Mouse (Mus musculus) cerebellum, postnatal 36 days (tissue): Measurements from ENCODE around the gene Bhlhb9.
"Not testable (repeated sequence)": the region's sequence is repeated elsewhere in the genome, so short reads cannot be mapped to it uniquely, and the experiment has no call there.

Source experiments
- DNase-seq, 2 experiments: peaks; one replicate each; pipeline ENCODE4 v3.0.0; 2021 to 2022; ENCODE audit warnings: mixed read lengths in 2 of 2

Gene Bhlhb9

DNA sequence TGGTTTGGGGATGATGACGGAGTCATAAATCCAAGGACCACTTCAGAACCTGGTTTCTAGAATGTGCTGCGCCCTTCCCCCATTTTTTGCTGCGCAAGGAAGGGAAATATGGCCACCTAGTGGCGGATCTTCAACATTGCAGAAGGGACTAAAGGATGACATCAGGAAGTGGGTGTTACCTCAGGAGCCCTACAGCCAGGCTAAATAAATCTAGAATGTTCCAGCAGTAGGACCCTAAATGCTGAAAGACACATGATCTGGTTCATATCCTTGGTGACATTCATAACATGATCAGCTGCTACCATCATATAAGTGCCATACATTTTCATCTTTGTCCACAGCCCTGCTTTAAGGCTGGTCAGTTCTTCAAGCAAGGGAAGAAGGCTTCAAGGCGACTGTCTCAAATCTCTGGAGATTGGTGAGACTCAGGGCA lies at the start of gene Bhlhb9:
Gene Bhlhb9 (plus strand): TSS at position 383 of the 433 bp plus-strand sequence.
- DNase-seq, result peak; percentile 44 to 53

DNA sequence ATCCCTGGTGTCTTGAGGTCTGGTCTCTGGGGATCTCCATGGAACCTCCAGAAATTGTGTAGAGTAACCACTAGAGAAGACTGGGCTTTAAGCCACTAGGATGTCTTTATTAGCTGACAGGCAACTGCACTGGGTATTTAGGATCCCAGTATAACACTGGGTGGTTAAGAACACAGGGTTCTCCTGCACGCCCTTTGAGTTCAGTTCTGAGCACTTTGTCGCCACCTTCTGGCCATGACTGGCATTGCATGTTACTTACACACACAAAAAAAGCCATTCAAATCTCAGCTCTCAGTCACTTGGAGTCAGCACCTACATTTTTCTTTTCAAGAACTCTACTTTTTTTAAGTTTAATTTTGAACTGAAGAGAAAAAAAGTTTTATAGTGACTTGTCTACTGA lies 44.6 kb upstream of the Bhlhb9 start:
- peak; percentile 73 to 84 for DNase-seq

DNA sequence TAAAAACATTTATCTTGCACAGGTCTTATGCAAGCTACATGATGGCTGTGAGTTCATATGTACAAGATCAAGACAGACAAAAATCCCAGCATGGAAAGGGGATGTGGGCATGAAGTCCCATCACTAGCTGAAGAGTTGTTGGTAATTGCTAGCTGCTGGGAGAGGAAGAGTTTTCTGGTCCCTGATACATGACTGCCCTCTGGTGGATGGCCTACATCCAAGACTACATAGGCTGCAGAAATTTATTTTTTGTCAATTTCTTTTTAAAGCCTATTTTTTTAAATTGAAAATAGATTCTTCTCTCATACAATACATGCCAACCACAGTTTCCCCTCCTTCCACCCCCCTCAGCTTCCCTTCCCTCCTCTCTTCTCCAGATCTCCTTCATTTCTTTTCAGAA lies 35.7 kb upstream of the Bhlhb9 start:
- peak; percentile 8 to 31 for DNase-seq

DNA sequence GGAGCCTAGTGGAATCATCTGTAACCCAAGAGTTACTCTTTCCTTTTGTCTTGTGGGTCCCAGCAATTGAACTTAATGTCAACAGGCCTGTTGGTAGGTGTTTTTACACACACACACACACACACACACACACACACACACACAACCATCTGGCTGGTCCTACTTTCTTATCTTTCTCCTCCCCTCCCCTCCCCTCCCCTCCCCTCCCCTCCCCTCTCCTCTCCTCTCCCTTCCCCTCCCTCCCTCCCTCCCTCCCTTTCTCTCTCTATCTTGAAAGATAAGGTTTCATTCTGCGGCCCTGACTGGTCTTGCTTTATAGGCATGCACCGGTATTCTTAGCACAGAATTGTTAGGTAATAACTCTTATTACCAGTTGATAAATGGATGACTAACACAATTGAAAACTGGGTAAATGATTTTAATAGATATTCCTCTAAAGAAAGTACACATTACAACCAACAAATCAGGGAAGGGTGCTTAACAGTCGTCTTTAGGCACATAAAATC lies 29.3 kb upstream of the Bhlhb9 start:
- no peak for DNase-seq

DNA sequence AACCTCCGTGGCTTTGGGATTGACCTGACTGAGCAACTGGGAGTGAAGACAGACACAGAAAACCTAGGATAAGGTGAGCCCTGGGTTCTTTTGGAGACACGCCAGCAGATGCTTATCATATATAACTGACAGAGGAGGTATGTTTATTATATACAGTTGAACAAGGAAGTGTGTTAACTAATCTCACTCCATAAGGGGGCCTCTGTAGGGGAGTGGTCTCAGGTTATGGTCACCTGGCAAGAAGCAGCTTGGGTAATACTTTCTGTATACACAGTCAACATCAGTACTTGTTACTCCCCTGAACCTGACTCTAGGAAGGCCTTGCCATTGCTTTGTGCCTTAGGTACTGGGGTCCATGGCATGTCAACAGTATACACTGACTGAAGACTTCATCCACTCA lies 28.8 kb upstream of the Bhlhb9 start:
- no peak for DNase-seq

DNA sequence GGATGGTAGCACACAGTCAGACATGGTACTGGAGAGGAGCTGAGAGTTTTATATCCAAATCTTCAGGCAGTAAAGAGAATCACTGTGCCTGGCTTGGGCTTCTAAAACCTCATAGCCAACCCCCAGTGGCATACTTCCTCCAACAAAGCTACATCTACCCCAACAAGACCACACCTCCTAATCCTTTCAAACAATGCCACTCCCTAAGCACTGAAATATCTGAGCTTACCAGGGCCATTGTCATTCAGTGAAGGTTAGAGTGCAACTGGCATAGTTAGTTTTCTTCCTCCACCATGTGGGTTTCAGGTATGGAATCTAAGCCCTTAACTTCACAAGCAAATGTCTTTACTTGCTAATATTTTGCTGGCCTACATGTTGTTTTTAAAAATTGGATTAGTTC lies 5.9 kb upstream of the Bhlhb9 start:
- DNase-seq, result no peak

DNA sequence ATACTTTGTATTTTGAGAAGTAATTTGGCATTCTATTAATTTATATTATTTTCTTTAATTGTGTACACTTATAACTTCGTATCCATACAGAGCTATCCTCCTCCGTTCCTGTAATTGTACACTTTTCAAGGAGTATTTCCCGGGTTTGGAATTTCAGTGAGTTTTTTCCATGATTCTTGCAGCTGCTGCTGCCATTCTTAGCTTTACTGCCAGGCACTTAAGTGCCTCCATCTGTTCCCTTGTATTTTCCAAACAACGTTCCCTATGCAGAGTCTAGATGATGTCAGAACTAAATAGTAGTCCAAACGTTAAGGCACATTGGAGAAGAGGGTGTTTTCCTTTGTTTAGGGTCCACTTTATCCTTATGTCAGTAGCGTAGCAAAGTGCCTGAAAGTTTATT lies 5.1 kb upstream of the Bhlhb9 start:
- no peak for DNase-seq

DNA sequence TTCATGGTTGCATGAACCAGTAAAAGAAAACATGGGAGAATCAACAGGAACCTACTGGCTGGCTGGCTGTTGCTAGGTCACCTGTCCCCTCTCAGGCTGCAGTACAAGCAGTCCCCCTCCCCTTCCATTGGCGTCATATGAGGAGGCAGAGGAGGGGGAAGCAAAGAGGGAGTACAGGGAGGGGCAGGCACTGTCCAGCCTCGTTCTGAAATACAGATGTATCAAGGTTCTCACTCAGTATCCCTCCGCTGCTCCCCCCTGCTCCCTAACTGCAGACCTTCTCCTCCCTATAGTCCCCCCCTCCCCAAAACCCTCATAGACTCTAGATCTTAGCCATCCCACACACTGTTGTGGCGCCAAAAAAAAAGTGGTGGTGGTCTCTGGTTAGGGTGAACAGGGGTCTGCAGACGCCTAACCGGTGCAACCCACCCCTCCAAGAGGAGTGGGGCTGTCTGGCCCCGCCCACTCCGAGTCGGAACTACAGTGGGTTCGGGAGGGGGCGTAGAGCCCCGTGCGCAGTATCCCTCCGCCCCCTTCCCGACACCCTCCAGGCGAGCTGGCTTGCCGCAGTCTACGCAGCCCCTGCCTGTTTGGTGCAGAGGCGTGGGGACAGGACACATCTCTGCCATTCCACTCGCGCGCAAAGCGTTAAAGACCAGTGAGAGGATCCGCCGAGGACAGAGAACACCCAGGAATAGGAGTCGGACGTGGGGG lies 1.6 kb upstream of the Bhlhb9 start:
- DNase-seq, result peak; percentile 50 to 55

DNA sequence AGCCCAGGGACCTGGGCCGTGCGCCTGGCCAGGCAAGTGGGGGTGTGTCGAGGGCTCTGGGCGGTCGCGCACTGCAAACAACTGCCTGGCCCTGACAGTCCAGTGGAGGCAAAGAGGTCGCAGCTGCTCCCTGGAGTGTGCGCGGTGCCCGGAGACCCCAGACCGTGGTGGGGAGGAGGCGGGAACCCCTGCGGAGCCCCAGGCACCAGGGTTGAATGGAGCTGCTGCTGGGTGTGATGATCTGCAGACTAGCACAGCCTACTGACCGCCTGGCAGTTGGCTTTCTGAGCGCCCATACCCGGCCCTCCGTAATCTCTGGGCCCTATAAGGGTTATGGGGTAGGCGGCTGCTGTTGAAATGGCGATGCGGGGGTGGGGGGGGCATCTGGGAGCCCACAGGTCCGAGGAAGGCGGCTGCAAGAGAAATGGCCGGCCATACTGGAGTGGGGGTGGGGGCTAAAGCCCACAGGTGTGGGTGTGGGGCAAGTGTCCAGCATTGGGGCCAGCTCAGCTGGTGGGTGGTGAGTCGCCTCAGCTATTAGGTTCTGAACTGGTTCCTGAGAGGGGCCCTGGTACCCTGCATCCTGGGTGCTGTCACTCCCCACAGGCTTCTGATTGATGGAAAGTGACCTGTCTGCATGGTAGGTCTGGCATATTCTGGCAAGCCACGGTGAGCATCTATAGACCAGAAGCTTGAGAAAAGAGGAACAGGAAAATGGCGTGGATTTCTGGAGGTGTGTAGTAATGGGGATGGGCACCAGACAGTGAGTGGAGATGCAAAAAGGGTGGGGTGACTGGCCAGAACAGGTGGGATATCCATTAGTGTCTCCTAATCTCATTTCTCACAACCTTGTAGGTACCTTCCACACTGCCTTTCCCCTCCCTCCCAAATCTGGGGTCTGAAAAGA lies 836 bp upstream of the Bhlhb9 start:
- peak; percentile 29 for DNase-seq

DNA sequence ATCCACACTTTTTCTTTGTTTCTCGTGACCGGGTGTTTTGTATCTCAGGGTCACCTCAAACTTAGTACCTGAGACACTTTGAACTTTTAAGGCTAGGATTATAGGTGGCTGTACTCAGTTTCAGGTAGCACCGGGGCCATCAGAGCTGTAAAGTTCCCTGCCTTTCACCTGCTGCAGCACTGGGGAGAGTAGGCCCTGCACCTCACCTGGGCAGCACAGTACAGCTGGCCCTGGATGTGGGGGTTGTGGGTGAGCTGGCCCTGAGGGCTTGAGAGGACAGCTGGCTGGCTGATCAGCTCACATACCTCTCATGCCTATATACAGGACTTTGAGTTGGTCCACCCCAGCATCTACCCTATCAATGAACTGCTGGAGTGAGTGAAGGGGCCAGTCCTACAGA lies 6.8 kb downstream of the Bhlhb9 start:
- no peak for DNase-seq

DNA sequence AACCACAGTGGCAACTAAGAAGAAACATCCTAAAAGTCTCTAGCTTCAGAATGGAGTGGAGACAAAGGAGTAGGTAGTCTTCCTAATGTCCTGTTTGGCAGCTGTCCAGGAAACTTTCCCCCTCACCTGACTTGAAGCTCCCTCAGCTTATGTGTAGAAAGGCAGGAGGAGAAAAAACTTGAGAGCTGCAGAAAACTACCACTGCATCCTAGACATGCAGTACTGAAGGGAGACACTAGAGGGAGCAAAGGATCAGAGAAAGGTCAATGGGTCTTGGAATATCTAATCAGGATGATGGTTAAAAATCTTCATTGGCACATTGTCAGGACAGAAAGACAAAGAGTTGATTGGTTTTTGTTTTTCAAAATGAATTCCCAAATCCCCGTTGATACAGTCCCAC lies 8.4 kb downstream of the Bhlhb9 start:
- DNase-seq, result peak; percentile 11 to 64

DNA sequence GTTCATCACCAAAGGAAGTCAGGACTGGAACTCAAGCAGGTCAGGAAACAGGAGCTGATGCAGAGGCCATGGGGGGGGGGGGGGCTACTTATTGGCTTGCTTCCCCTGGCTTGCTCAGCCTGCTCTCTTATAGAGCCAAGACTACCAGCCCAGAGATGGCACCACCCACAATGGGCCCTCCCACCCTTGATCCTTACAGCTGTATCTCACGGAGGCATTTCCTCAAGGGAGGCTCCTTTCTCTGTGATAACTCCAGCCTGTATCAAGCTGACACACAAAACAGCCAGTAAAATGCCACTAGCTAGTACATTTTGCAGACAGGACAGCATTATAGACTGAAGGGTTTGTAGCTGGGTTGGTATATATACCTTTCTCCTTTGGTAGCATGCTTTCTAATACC lies 38.5 kb downstream of the Bhlhb9 start:
- not testable (repeated sequence) for DNase-seq

DNA sequence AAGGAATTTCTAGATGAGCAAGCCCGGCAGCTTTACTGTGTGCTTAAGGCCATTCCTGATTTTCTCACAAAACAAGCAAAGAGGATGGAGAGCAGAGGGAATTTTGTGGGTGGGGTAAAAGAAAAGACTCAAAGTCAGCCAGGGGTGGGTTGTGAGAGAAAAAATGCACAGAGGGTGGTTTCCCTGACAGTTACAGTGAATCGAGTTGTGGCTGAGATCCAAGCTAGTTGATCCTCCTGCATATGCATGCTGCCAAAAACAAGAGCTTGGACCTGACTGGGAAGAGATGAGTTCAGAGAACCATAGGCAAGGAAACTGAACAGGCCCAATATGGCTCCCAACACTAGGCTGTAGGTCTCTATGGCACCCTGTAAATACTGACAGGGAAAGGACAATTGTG lies 40.5 kb downstream of the Bhlhb9 start:
- no peak for DNase-seq

DNA sequence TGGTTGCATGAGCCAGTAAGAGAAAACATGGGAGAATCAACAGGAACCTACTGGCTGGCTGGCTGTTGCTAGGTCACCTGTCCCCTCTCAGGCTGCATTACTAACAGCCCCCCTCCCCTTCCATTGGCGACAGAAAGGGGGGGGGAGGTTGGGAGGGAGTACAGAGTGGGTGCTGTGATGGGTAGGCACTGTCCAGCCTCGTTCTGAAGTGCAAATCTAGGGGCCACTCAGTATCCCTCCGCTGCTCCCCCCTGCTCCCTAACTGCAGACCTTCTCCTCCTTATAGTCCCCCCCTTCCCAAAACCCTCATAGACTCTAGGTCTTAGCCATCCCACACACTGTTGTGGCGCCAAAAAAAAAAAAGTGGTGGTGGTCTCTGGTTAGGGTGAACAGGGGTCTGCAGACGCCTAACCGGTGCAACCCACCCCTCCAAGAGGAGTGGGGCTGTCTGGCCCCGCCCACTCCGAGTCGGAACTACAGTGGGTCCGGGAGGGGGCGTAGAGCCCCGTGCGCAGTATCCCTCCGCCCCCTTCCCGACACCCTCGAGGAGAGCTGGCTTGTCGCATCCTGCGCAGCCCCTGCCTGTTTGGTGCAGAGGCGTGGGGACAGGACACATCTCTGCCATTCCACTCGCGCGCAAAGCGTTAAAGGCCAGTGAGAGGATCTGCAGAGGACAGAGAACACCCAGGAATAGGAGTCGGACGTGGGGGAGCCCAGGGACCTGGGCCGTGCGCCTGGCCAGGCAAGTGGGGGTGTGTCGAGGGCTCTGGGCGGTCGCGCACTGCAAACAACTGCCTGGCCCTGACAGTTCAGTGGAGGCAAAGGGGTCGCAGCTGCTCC lies 41.3 kb downstream of the Bhlhb9 start, which contains the start of gene Gprasp2:
Gene Gprasp2 (plus strand): TSS at position 514 of the 840 bp plus-strand sequence.
- peak; percentile 48 to 52 for DNase-seq

DNA sequence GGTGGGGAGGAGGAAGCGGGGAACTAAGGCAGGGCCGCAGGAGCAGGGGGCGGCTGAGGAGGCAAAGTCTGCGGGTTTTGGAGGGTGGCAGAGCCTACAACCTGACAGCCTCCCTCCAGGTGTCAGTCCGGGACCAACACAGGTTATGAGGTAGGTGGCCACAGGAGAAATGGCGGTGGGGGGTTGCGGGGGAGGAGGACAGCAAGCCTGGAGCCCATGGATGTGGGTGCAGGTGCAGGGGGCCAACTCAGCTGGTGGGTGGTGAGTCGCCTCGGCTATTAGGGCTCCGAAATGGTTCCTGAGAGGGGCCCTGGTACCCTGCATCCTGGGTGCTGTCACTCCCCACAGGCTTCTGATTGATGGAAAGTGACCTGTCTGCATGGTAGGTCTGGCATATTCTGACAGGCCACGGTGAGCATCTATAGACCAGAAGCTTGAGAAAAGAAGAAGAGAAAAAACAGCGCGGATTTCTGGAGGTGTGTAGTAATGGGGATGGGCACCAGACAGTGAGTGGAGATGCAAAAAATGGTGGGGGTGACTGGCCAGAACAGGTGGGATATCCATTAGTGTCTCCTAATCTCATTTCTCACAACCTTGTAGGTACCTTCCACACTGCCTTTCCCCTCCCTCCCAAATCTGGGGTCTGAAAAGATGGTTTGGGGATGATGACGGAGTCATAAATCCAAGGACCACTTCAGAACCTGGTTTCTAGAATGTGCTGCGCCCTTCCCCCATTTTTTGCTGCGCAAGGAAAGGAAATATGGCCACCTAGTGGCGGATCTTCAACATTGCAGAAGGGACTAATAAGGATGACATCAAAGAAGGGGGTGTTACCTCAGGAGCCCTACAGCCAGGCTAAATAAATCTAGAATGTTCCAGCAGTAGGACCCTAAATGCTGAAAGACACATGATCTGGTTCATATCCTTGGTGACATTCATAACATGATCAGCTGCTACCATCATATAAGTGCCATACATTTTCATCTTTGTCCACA lies 42.3 kb downstream of the Bhlhb9 start:
- peak; percentile 48 to 50 for DNase-seq

DNA sequence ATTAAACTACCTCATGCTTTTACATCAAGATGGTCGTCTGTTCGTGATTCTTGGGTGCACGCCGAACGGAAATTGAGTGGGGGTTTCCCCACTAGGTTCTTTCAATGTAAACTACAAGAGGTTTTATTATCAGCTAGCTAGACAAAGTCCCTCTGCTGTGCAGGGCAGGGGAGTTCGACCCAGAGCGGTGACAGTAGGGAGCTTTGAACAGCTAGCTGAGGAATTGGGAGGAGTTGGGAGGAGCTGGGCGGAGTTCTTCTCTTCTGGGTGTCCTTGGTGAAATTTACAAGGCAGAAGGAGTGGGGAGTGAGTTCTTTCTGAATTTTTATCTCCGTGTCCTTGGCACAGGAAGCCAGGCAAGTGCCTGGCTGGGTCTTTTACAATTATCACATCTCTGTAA lies 69.4 kb downstream of the Bhlhb9 start:
- not testable (repeated sequence) for DNase-seq

DNA sequence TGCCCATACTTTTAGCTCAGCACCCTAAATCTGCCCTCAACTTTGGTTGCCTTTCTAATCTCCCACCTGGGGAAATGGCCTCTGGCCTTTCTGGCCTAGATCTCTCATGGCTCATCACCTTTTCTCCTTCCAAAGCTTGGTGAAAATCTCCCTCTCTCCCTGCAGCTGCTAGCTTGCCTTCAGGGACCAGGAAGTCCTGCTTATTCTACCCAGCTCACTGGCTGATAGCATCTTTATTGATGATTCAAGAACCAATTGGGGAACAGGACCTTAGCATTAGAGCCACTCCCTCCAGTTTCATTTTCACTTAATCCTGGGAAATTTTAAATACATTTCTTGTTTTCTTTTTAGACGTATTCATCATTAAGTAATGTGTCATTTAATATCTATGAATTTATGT lies 79.3 kb downstream of the Bhlhb9 start:
- no peak for DNase-seq

DNA sequence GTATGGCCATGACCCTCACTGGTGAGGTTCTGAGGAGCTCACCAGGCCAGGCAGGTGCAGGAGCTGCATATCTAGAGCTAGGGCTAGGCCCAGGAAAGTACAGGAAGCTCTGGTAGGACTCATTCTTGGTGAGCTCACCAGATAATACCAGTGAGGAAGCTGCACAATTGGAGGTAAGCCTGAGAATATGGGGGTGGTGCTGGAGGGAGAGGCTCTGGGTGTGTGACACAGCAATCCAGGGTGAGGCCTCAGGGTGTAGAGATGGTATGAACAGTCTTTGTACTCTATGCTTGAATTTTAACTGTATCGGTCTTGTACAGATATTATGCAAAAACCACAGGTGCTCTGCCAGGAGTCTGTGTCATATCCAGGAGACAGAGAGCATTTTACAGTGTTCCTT lies 82.2 kb downstream of the Bhlhb9 start:
- no peak for DNase-seq

DNA sequence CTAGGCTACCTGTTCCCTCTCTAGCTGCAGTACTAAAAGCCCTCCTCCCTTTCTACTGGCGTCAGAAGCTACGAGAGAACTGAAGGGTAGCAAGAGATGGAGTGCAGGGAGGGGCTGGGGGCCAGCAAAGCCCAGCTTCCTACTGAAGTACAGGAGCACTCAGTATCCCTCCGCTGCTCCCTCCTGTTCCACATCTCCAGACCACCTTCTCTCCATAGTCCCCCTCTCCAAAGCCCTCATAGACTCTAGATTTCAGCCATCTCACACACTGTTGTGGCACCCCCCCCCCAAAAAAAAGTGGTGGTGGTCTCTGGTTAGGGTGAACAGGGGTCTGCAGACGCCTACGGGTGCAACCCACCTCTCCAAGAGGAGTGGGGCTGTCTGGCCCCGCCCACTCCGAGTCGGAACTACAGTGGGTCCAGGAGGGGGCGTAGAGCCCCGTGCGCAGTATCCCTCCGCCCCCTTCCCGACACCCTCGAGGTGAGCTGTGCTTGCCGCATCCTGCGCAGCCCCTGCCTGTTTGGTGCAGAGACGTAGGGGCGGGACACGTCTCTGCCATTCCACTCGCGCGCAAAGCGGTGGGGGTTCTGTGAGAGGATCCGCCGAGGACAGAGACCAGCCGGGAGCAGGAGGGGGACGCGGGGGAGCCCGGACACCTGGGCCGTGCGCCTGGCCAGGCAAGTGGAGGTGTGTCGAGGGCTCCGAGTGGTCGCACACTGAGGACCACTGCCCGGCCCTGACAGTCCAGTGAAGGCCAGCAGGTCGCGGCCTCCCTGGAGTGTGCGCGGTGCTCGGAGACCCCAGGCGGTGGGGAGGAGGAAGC lies 88.2 kb downstream of the Bhlhb9 start:
- peak; percentile 68 to 75 for DNase-seq

DNA sequence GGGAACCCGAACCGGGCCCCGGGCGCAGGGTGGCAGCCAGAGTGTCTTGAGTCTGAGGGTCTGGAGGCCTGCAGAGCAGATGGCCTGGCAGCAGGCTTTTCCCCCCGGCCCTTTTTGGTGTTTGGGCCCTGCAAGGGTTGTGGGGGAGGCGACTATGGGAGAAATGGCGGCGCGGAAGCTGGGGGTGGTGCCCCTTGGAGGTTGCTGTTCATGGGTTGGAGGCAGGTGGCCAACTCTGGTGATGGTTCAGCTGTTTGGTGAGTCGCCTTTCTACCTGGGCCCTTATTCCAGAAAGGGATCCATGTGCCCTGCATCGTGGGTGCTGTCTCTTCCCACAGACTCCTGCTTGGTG lies 88.8 kb downstream of the Bhlhb9 start:
- DNase-seq, result peak; percentile 38

DNA sequence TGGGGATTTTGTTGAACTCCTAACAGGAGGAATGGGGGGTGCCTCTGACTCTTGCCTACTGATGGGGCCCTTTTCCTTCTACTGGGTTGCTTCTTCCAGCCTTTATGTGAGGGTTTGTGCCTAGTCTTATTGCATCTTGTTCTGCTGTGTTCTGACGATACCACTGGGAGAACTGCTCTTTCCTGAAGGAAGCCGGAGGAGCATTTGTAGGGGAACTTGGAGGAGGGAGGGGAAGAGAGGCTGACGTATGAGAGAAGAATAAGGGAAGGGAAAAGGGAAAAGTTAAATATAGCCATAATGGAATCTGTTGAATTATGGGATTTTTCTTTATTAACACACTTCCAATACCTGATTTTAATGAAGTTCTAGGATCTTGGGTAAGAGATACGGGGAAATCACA lies 119.2 kb downstream of the Bhlhb9 start:
- DNase-seq, result no peak
